Mouse (Mus musculus): ENCODE results near the gene Olfr1120. TPM values are rescaled to one million over a fixed set of nuclear protein-coding genes. Genes with fewer than 3 reads are reported as not detected.
"Not testable (repeated sequence)": the region's sequence is repeated elsewhere in the genome, so short reads cannot be mapped to it uniquely, and the experiment has no call there.

The Olfr1120 gene
- not detected for total RNA-seq (2021)
- not detected in 2 replicates for polyA plus RNA-seq (2012; rRNA removed)
- long read RNA-seq: 0 reads

DNA sequence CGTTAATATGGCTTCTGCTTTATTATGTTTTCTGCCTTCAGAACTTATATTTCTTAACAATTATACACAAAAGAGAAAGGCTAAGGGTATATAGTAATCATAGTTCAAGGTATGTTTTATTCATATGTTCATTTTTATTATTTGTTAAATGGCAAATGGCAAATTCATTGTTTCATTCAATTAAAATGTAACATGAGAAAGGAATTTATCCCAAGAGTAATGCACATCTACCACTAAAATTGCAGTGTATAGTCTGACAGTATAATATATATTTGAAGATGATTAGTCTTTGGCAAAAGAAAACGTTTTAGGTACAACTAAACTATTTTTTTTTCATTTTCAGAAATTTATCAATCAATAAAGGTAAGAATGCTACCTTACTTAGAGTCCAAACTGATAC is at the start of gene Olfr1120:
Gene Olfr1120, plus strand, starts transcription at position 301 of the 400 bp plus-strand sequence.
- DNase-seq: no peak
- intact Hi-C loops (cut with DNase I): no loop called here
- Histone ChIP-seq H3K9ac (ENCODE audit: low read depth, low read length) (no peak within 1 kb of the TSS), H3K27me3 (ENCODE audit: control insufficient read depth, insufficient read depth, low read length) (no peaks in the 10 kb centered on the region), H3K4me3 (no peak within 1 kb of the TSS), H3K79me2 (replicated peaks; ENCODE audit: control insufficient read depth, insufficient read depth, low read length) (no peaks in the 10 kb centered on the region), H3K36me3 (ENCODE audit: control insufficient read depth, insufficient read depth, low read length) (no peaks in the 10 kb centered on the region), H3K4me1 (ENCODE audit: control insufficient read depth, insufficient read depth, low read length) (no peaks in the 10 kb centered on the region), H3K27ac (no peak within 1 kb of the TSS)
- 30% methylated on average over 2 of the region's 2 CpGs for WGBS
- TF ChIP-seq EP300 (IDR thresholded peaks at IDR 0.05; ENCODE audit: insufficient read depth, low read depth, low read length) (no peak), POLR2A (IDR thresholded peaks at IDR 0.05; ENCODE audit: insufficient read depth, low read depth, low read length) (no peak), CTCF (IDR thresholded peaks at IDR 0.05) (no peak)

DNA sequence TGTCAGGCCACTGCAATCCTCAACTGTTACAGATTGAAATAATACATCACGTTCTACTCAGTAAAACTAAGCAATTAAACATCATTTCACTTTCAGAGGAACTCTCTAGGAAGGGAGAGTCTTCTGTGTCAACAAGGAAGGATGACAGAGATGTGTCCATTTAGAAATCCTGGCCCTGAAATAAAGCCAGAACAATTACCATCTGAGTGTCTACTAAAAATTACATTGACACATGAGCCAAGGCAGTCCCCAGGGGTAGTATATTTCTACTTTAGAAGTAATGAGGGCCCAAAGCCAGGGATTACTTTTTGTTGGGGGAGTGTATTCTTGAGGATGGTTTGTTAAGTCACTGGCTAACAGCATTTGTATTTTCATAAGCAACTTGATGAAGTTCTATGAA is 47.3 kb upstream of the Olfr1120 start, which contains the start of gene Olfr1118:
Gene Olfr1118, plus strand, starts transcription at position 301 of the 400 bp plus-strand sequence.
- Histone ChIP-seq H3K79me2 (replicated peaks; ENCODE audit: control insufficient read depth, insufficient read depth, low read length) (no peaks in the 10 kb centered on the region), H3K27me3 (ENCODE audit: control insufficient read depth, insufficient read depth, low read length) (no peaks in the 10 kb centered on the region), H3K4me3 (no peak within 1 kb of the TSS), H3K9ac (ENCODE audit: low read depth, low read length) (no peak within 1 kb of the TSS), H3K4me1 (ENCODE audit: control insufficient read depth, insufficient read depth, low read length) (no peaks in the 10 kb centered on the region), H3K27ac (no peak within 1 kb of the TSS), H3K36me3 (ENCODE audit: control insufficient read depth, insufficient read depth, low read length) (no peaks in the 10 kb centered on the region)
- DNase-seq: no peak
- intact Hi-C loops (cut with DNase I): no loop called here
- TF ChIP-seq EP300 (IDR thresholded peaks at IDR 0.05; ENCODE audit: insufficient read depth, low read depth, low read length) (no peak), POLR2A (IDR thresholded peaks at IDR 0.05; ENCODE audit: insufficient read depth, low read depth, low read length) (no peak), CTCF (IDR thresholded peaks at IDR 0.05) (no peak)
- 62% methylated on average over 1 of the region's 1 CpGs for WGBS

DNA sequence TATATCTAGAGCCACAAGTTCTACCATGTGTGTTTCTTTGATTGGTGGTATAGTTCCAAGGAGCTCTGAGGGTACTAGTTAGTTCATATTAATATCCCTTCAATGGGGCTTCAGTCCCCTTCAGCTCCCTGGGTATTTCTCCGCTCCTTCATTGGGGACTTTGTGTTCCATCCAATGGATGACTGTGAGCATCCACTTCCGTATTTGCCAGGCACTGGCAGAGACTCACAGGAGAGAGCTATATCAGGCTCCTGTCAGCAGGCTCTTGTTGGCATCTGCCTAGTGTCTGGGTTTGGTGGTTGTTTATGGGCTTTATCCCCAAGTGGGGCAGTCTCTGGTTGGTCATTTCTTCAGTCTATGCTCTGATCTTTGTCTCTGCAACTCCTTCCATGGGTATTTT is 5.5 kb downstream of the Olfr1120 start:
- H3K27ac ChIP-seq; H3K9ac ChIP-seq (ENCODE audit: low read depth, low read length); intact Hi-C loops (cut with DNase I); H3K4me3 ChIP-seq; H3K4me1 ChIP-seq (ENCODE audit: control insufficient read depth, insufficient read depth, low read length); H3K36me3 ChIP-seq (ENCODE audit: control insufficient read depth, insufficient read depth, low read length); DNase-seq; H3K27me3 ChIP-seq (ENCODE audit: control insufficient read depth, insufficient read depth, low read length); H3K79me2 ChIP-seq (replicated peaks; ENCODE audit: control insufficient read depth, insufficient read depth, low read length): not testable (repeated sequence)
- WGBS: 59% methylated on average over 2 of the region's 2 CpGs

DNA sequence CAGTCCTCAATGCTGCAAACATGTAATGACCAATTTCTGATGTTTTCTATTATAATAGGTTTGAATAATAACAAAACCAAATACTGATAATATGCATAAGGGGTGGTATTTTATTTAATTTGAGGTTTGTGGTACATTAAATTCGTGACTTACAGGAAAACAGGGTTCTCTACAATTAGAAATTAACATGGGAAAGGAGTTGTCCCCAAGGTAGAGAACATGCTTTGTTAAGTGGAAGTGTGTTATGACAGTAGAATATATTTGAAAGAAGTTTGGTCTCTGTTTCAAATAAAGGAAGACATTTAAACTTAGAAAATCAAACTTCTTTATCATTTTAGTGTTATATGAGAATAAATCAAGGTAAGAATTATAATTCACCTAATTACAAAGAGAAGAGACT is 15.0 kb downstream of the Olfr1120 start, which contains the start of gene Olfr1121:
Gene Olfr1121, plus strand, starts transcription at position 301 of the 400 bp plus-strand sequence.
- DNase-seq: no peak
- intact Hi-C loops (cut with DNase I): no loop called here
- Histone ChIP-seq H3K79me2 (replicated peaks; ENCODE audit: control insufficient read depth, insufficient read depth, low read length) (no peaks in the 10 kb centered on the region), H3K27ac (no peak within 1 kb of the TSS), H3K4me1 (ENCODE audit: control insufficient read depth, insufficient read depth, low read length) (no peaks in the 10 kb centered on the region), H3K36me3 (ENCODE audit: control insufficient read depth, insufficient read depth, low read length) (no peaks in the 10 kb centered on the region), H3K9ac (ENCODE audit: low read depth, low read length) (no peak within 1 kb of the TSS), H3K27me3 (ENCODE audit: control insufficient read depth, insufficient read depth, low read length) (no peaks in the 10 kb centered on the region), H3K4me3 (no peak within 1 kb of the TSS)
- WGBS: 32% methylated on average over 1 of the region's 1 CpGs
- no peak for TF ChIP-seq EP300 (IDR thresholded peaks at IDR 0.05; ENCODE audit: insufficient read depth, low read depth, low read length)
- no peak for TF ChIP-seq POLR2A (IDR thresholded peaks at IDR 0.05; ENCODE audit: insufficient read depth, low read depth, low read length)
- no peak for TF ChIP-seq CTCF (IDR thresholded peaks at IDR 0.05)

DNA sequence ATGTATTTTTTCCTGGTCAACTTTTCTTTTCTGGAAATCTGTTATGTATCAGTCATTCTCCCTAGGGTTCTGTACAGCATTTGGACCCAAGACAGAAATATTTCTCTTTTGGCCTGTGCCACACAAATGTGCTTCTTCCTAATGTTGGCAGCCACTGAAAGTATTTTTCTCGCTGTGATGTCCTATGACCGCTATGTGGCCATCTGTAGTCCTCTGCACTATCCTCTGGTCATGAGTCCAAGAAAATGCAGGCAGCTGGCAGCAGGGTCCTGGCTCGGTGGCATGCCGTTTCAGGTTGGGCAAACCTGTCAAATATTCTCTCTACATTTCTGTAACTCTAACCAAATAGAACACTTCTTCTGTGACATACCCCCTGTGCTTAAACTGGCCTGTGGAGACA is 17.1 kb downstream of the Olfr1120 start:
- Histone ChIP-seq H3K27me3 (ENCODE audit: control insufficient read depth, insufficient read depth, low read length) (no peaks in the 10 kb centered on the region), H3K79me2 (replicated peaks; ENCODE audit: control insufficient read depth, insufficient read depth, low read length) (no peaks in the 10 kb centered on the region), H3K4me1 (ENCODE audit: control insufficient read depth, insufficient read depth, low read length) (no peaks in the 10 kb centered on the region), H3K4me3 (no peak overlapping the region), H3K27ac (no peak overlapping the region), H3K36me3 (ENCODE audit: control insufficient read depth, insufficient read depth, low read length) (no peaks in the 10 kb centered on the region), H3K9ac (ENCODE audit: low read depth, low read length) (no peak overlapping the region)
- DNase-seq: no peak
- WGBS: 64% methylated on average over 4 of the region's 4 CpGs
- intact Hi-C loops (cut with DNase I): no loop called here
- TF ChIP-seq EP300 (IDR thresholded peaks at IDR 0.05; ENCODE audit: insufficient read depth, low read depth, low read length): no peak
- TF ChIP-seq CTCF (IDR thresholded peaks at IDR 0.05): no peak
- no peak for TF ChIP-seq POLR2A (IDR thresholded peaks at IDR 0.05; ENCODE audit: insufficient read depth, low read depth, low read length)

DNA sequence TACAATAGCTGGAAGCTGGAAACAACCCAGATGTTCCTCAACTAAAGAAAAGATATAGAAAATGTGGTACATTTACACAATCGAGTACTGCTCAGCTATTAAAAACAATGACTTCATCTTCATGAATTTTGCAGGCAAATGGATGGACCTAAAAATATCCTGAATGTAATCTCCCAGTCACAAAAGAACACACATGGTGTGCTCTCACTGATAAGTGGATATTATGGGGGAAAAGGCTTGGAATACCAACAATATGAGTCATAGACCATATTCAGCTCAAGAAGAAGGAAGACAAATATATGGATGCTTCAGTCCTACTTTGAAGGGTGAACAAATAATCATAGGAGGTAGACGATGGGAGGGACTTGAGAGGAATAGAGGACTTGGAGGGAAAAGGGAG is 29.3 kb downstream of the Olfr1120 start:
- H3K9ac ChIP-seq (ENCODE audit: low read depth, low read length): no peak overlapping the region
- no peaks in the 10 kb centered on the region for H3K36me3 ChIP-seq (ENCODE audit: control insufficient read depth, insufficient read depth, low read length)
- intact Hi-C loops (cut with DNase I): no loop called here
- WGBS: 30% methylated on average over 2 of the region's 2 CpGs
- TF ChIP-seq CTCF (IDR thresholded peaks at IDR 0.05): no peak
- TF ChIP-seq EP300 (IDR thresholded peaks at IDR 0.05; ENCODE audit: insufficient read depth, low read depth, low read length): no peak
- TF ChIP-seq POLR2A (IDR thresholded peaks at IDR 0.05; ENCODE audit: insufficient read depth, low read depth, low read length): no peak
- no peak overlapping the region for H3K27ac ChIP-seq
- H3K4me3 ChIP-seq: no peak overlapping the region
- DNase-seq: no peak
- no peaks in the 10 kb centered on the region for H3K4me1 ChIP-seq (ENCODE audit: control insufficient read depth, insufficient read depth, low read length)
- H3K79me2 ChIP-seq (replicated peaks; ENCODE audit: control insufficient read depth, insufficient read depth, low read length): no peaks in the 10 kb centered on the region
- no peaks in the 10 kb centered on the region for H3K27me3 ChIP-seq (ENCODE audit: control insufficient read depth, insufficient read depth, low read length)

Data from heart, adult 2 months (tissue).